Mouse (Mus musculus) adrenal gland (tissue): Measurements from ENCODE around the gene Ccdc71.

Source experiments
- intact Hi-C: fragments of 180-260 bp; cut with DNase I; formaldehyde crosslinking; loops from one replicate; pipeline ENCODE4 v1.15.1; 2025

The Ccdc71 gene

GRCm38 (mm10) chr9:108488403-108488802 lies 28.1 kb downstream of the Ccdc71 start:
- intact Hi-C loops: no loop called here

GRCm38 (mm10) chr9:108489215-108489614 lies 28.9 kb downstream of the Ccdc71 start:
- intact Hi-C loops: no loop called here

- intact Hi-C loops: no loop called here
Measured at GRCm38 (mm10) chr9:108489702-108490558, 29.6 kb downstream of the Ccdc71 start.

- intact Hi-C loops: no loop called here
Measured at GRCm38 (mm10) chr9:108490559-108491285, 30.4 kb downstream of the Ccdc71 start, which contains the start of gene Usp19. TSS of gene Usp19 (plus strand) at chr9:108490602.

- intact Hi-C loops: no loop called here
Measured at GRCm38 (mm10) chr9:108491286-108491580, 30.9 kb downstream of the Ccdc71 start.

GRCm38 (mm10) chr9:108492043-108492750 lies 31.9 kb downstream of the Ccdc71 start:
- intact Hi-C loops: no loop called here

- intact Hi-C loops: no loop called here
Measured at GRCm38 (mm10) chr9:108493246-108493645, 32.9 kb downstream of the Ccdc71 start.

- intact Hi-C loops: no loop called here
Measured at GRCm38 (mm10) chr9:108494146-108494825, 34.0 kb downstream of the Ccdc71 start.

- intact Hi-C loops: no loop called here
Measured at GRCm38 (mm10) chr9:108494905-108495304, 34.6 kb downstream of the Ccdc71 start.

- intact Hi-C loops: no loop called here
Measured at GRCm38 (mm10) chr9:108499231-108499630, 38.9 kb downstream of the Ccdc71 start.

- intact Hi-C loops: no loop called here
Measured at GRCm38 (mm10) chr9:108499943-108500342, 39.6 kb downstream of the Ccdc71 start.

GRCm38 (mm10) chr9:108506901-108507300 lies 46.6 kb downstream of the Ccdc71 start:
- intact Hi-C loops: no loop called here

GRCm38 (mm10) chr9:108507619-108508434 lies 47.5 kb downstream of the Ccdc71 start, which contains the start of gene Qars:
TSS of gene Qars (plus strand) at chr9:108507706.
- intact Hi-C loops: no loop called here

- intact Hi-C loops: no loop called here
Measured at GRCm38 (mm10) chr9:108508776-108509175, 48.4 kb downstream of the Ccdc71 start.
